Mouse (Mus musculus) hindbrain, embryonic 14.5 days (tissue): ENCODE data around the gene 1700029H14Rik. TPM values are rescaled to one million over a fixed set of nuclear protein-coding genes. Genes with fewer than 3 reads are reported as not detected.

Source experiments
- ATAC-seq: fragments of 200-750 bp; cut with Nextera tagmentation; 2 replicates; pipeline ENCODE4 v1.8.0; 2017; ENCODE audit warnings: moderate number of reproducible peaks, mild to moderate bottlenecking, moderate TSS enrichment, moderate library complexity; ENCODE audit not compliant: low FRiP score
- DNase-seq: peaks from one replicate; pipeline ENCODE4 v3.0.0-alpha.2; 2015; ENCODE audit warnings: low spot score
- H3K27ac ChIP-seq: fragments of 300-500 bp; sonication (generic); 2 replicates; pipeline ENCODE4 v1.5.1; 2014; ENCODE audit warnings: mild to moderate bottlenecking, moderate library complexity
- H3K27me3 ChIP-seq: fragments of 300-500 bp; sonication (generic); 2 replicates; pipeline ENCODE4 v1.6.1; 2014; ENCODE audit warnings: mild to moderate bottlenecking, low read length, mixed read lengths; ENCODE audit not compliant: control insufficient read depth, insufficient read depth
- H3K36me3 ChIP-seq: fragments of 300-500 bp; sonication (generic); replicated peaks from 2 replicates; pipeline ENCODE4 v1.6.1; 2014; ENCODE audit not compliant: control insufficient read depth, insufficient read depth
- H3K4me1 ChIP-seq: fragments of 300-500 bp; sonication (generic); replicated peaks from 2 replicates; pipeline ENCODE4 v1.6.1; 2014; ENCODE audit warnings: antibody characterized with exemption, low read length, mixed read lengths; ENCODE audit not compliant: control insufficient read depth, insufficient read depth
- H3K4me2 ChIP-seq: fragments of 300-500 bp; sonication (generic); replicated peaks from 2 replicates; pipeline ENCODE4 v1.6.1; 2014; ENCODE audit warnings: mild to moderate bottlenecking, moderate library complexity
- H3K4me3 ChIP-seq: fragments of 300-500 bp; sonication (generic); replicated peaks from 2 replicates; pipeline ENCODE4 v1.5.1; 2014; ENCODE audit warnings: mild to moderate bottlenecking, low read length
- H3K9ac ChIP-seq: fragments of 300-500 bp; sonication (generic); 2 replicates; pipeline ENCODE4 v1.6.1; 2014
- H3K9me3 ChIP-seq: fragments of 300-500 bp; sonication (generic); 2 replicates; pipeline ENCODE4 v1.6.1; 2016; ENCODE audit warnings: low read length; ENCODE audit not compliant: control insufficient read depth
- WGBS: fragments of 180-500 bp; shearing (Covaris S2); extraction: QIAGEN DNeasy Blood & Tissue Kit; methylation state at CpG from one replicate; pipeline ENCODE4 v1.1.7; 2014; 5-methylcytosine and 5-hydroxymethylcytosine counted together
- polyA plus RNA-seq: library from polyadenylated mRNA; unstranded; fragments of >200 nt; fragmentation: Nextera tagmentation; extraction: Ambion mirVana; gene quantifications from 2 replicates; pipeline ENCODE4 v1.2.1, GENCODE M21; 2014

1700029H14Rik gene
- not detected in 2 replicates for polyA plus RNA-seq

GRCm38 (mm10) chr8:13562118-13562517, at the start of gene 1700029H14Rik:
TSS of gene 1700029H14Rik (minus strand) at chr8:13562461.
- Histone ChIP-seq H3K36me3 (0 out of 2 replicates have a peak, but pooled peaks cover 5% of the 10 kb centered on the region), H3K27ac (no peak within 1 kb of the TSS), H3K9me3 (no peaks in the 10 kb centered on the region), H3K27me3 (no peaks in the 10 kb centered on the region), H3K9ac (no peak within 1 kb of the TSS), H3K4me3 (no peak within 1 kb of the TSS), H3K4me2 (no peak within 1 kb of the TSS), H3K4me1 (no peaks in the 10 kb centered on the region)
- ATAC-seq (no peak), DNase-seq (no peak)
- WGBS: 34% methylated on average over 13 of the region's 13 CpGs

GRCm38 (mm10) chr8:13611702-13612101, 49.4 kb upstream of the 1700029H14Rik start:
- no peaks in the 10 kb centered on the region for H3K27me3 ChIP-seq

GRCm38 (mm10) chr8:13609971-13610370, 47.7 kb upstream of the 1700029H14Rik start:
- Histone ChIP-seq H3K9me3 (no peaks in the 10 kb centered on the region), H3K27me3 (no peaks in the 10 kb centered on the region), H3K4me2 (no peak overlapping the region), H3K27ac (no peak overlapping the region), H3K9ac (no peak overlapping the region), H3K4me1 (peaks cover 4% of the 10 kb centered on the region; the same call in 1 of the 2 replicates), H3K4me3 (no peak overlapping the region), H3K36me3 (peaks cover 24% of the 10 kb centered on the region)
- ATAC-seq (no peak), DNase-seq (no peak)
- WGBS: 91% methylated on average over 5 of the region's 5 CpGs

More at GRCm38 (mm10) chr8:13611702-13612101, 49.4 kb upstream of the 1700029H14Rik start:
- H3K9ac ChIP-seq: no peak overlapping the region
- H3K4me2 ChIP-seq: no peak overlapping the region
- peaks cover 17% of the 10 kb centered on the region for H3K36me3 ChIP-seq
- ATAC-seq (no peak), DNase-seq (no peak)
- no peak overlapping the region for H3K27ac ChIP-seq
- peaks cover 9% of the 10 kb centered on the region; the same call in 1 of the 2 replicates for H3K4me1 ChIP-seq
- no peak overlapping the region for H3K4me3 ChIP-seq
- no peaks in the 10 kb centered on the region for H3K9me3 ChIP-seq
- 91% methylated on average over 12 of the region's 12 CpGs for WGBS

- WGBS: 86% methylated on average over 6 of the region's 6 CpGs
- Histone ChIP-seq H3K27me3 (no peaks in the 10 kb centered on the region), H3K9ac (no peak overlapping the region), H3K36me3 (peaks cover 25% of the 10 kb centered on the region), H3K4me3 (no peak overlapping the region), H3K9me3 (no peaks in the 10 kb centered on the region), H3K4me2 (no peak overlapping the region), H3K27ac (no peak overlapping the region), H3K4me1 (no peaks in the 10 kb centered on the region)
- DNase-seq (no peak), ATAC-seq (no peak)
These were observed 46.7 kb upstream of the 1700029H14Rik start for GRCm38 (mm10) chr8:13608946-13609345.

- no peak overlapping the region for H3K4me2 ChIP-seq
- 86% methylated on average over 7 of the region's 7 CpGs for WGBS
- no peak overlapping the region for H3K27ac ChIP-seq
- H3K9ac ChIP-seq: no peak overlapping the region
- 0 out of 2 replicates have a peak, but pooled peaks cover 11% of the 10 kb centered on the region for H3K36me3 ChIP-seq
- DNase-seq: no peak
- no peaks in the 10 kb centered on the region for H3K9me3 ChIP-seq
- no peak overlapping the region for H3K4me3 ChIP-seq
- no peaks in the 10 kb centered on the region for H3K27me3 ChIP-seq
- no peak for ATAC-seq
- no peaks in the 10 kb centered on the region for H3K4me1 ChIP-seq
These were observed 43.7 kb upstream of the 1700029H14Rik start for GRCm38 (mm10) chr8:13605920-13606480.

GRCm38 (mm10) chr8:13602621-13603020, 40.4 kb upstream of the 1700029H14Rik start:
- Histone ChIP-seq H3K9ac (no peak overlapping the region), H3K4me1 (no peaks in the 10 kb centered on the region), H3K4me2 (no peak overlapping the region), H3K9me3 (no peaks in the 10 kb centered on the region), H3K36me3 (peaks cover 14% of the 10 kb centered on the region), H3K27ac (no peak overlapping the region), H3K27me3 (no peaks in the 10 kb centered on the region), H3K4me3 (no peak overlapping the region)
- ATAC-seq (no peak), DNase-seq (peak; percentile 44)
- 49% methylated on average over 8 of the region's 8 CpGs for WGBS

GRCm38 (mm10) chr8:13601166-13601565, 38.9 kb upstream of the 1700029H14Rik start:
- ATAC-seq: no peak
- Histone ChIP-seq H3K9me3 (no peaks in the 10 kb centered on the region), H3K4me3 (no peak overlapping the region), H3K4me1 (no peaks in the 10 kb centered on the region), H3K27ac (no peak overlapping the region), H3K36me3 (peaks cover 21% of the 10 kb centered on the region), H3K4me2 (no peak overlapping the region), H3K27me3 (no peaks in the 10 kb centered on the region), H3K9ac (no peak overlapping the region)
- no peak for DNase-seq
- 90% methylated on average over 11 of the region's 11 CpGs for WGBS

- 87% methylated on average over 10 of the region's 10 CpGs for WGBS
- DNase-seq: no peak
- Histone ChIP-seq H3K9me3 (no peaks in the 10 kb centered on the region), H3K27me3 (no peaks in the 10 kb centered on the region), H3K4me1 (no peaks in the 10 kb centered on the region), H3K27ac (no peak overlapping the region), H3K4me3 (no peak overlapping the region), H3K36me3 (peaks cover 21% of the 10 kb centered on the region), H3K9ac (no peak overlapping the region), H3K4me2 (no peak overlapping the region)
- ATAC-seq: no peak
These were observed 38.5 kb upstream of the 1700029H14Rik start for GRCm38 (mm10) chr8:13600716-13601115.

GRCm38 (mm10) chr8:13600204-13600603, 37.9 kb upstream of the 1700029H14Rik start:
- no peaks in the 10 kb centered on the region for H3K9me3 ChIP-seq
- no peaks in the 10 kb centered on the region for H3K27me3 ChIP-seq
- H3K9ac ChIP-seq: no peak overlapping the region
- DNase-seq: no peak
- H3K36me3 ChIP-seq: peaks cover 16% of the 10 kb centered on the region
- 84% methylated on average over 7 of the region's 7 CpGs for WGBS
- H3K27ac ChIP-seq: no peak overlapping the region
- H3K4me1 ChIP-seq: no peaks in the 10 kb centered on the region
- no peak for ATAC-seq
- no peak overlapping the region for H3K4me3 ChIP-seq
- no peak overlapping the region for H3K4me2 ChIP-seq

GRCm38 (mm10) chr8:13597777-13598176, 35.5 kb upstream of the 1700029H14Rik start:
- Histone ChIP-seq H3K9me3 (no peaks in the 10 kb centered on the region), H3K4me3 (no peak overlapping the region), H3K27ac (no peak overlapping the region), H3K4me1 (no peaks in the 10 kb centered on the region), H3K4me2 (no peak overlapping the region), H3K36me3 (peaks cover 10% of the 10 kb centered on the region), H3K27me3 (no peaks in the 10 kb centered on the region), H3K9ac (no peak overlapping the region)
- DNase-seq (no peak), ATAC-seq (no peak)
- 95% methylated on average over 6 of the region's 6 CpGs for WGBS
